Mouse (Mus musculus) ES-E14 (cell line): ENCODE data around the gene Ptgds.

Experiments used
- CHD2 ChIP-seq: IDR thresholded peaks from 2 replicates; pipeline ENCODE4 v1.6.1; 2014; ENCODE audit warnings: mild to moderate bottlenecking, low read depth, low read length, inconsistent platforms
- ZNF384 ChIP-seq: IDR thresholded peaks from 2 replicates; pipeline ENCODE4 v1.6.1; 2012; ENCODE audit warnings: low read depth, low read length, inconsistent platforms

- TF ChIP-seq CHD2 (no peak), ZNF384 (no peak)
These were observed 32.0 kb upstream of the Ptgds start, which contains the start of gene C8g for GRCm38 (mm10) chr2:25501593-25502486.
